Mouse (Mus musculus): ENCODE measurements around the gene 1700037H04Rik. TPM values are rescaled to one million over a fixed set of nuclear protein-coding genes. Genes with fewer than 3 reads are reported as not detected.

1700037H04Rik gene
- polyA plus RNA-seq, 1 experiment from 2014 or later = 84.8 TPM

DNA sequence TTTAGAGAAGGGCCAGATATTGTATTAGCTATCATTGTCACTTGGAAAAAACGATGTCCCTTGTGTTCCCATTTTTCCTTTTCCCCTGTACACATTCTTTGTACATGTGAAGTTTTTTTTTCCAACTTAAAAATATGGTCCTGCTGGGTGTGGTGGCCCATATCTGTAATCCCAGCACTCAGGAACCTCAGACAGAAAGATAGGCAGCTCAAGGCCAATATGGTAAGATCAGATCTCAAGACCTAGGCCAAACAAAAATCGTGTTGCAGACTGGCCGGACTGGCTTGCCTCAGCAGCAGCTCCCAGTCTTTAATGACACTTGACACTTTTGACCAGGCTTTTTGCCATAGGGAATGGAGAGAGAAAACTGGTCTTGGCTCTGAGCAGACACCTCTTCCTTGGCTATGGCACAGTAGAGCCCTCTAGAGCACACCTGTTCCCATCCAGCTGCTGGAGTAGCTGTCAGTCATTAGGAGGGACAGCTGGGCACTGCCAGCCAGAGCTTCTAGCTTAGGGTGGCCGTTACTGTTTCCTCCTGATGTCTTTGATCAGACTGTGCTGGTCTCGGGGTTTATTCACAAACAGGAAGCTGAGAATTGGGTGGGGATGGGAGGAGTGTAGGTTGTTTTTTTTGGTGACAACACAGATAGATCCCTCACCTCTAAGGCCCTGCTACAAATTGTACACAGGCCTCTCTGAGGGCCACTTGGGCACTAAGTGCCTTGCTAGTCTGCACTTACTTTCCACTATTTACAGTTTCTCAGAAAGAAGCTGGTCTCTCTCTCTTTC is 29.8 kb upstream of the 1700037H04Rik start:
- H3K4me2 ChIP-seq (ENCODE audit: low read length) = 0 out of 2 replicates have a peak overlapping the region, but pooled peaks have one; percentile 8
- DNase-seq (ENCODE audit: low spot score) (no peak), ATAC-seq (replicated peaks; ENCODE audit: low FRiP score, low read depth) (no peak)
- H3K9me3 ChIP-seq (replicated peaks; ENCODE audit: low read length) = no peaks in the 10 kb centered on the region
- no peak overlapping the region for H3K4me3 ChIP-seq (replicated peaks; ENCODE audit: low read depth, low read length)
- peaks cover 31% of the 10 kb centered on the region for H3K36me3 ChIP-seq (ENCODE audit: insufficient read depth, low read length)
- no peak overlapping the region for H3K9ac ChIP-seq (ENCODE audit: low read depth, low read length)
- peak overlapping the region; percentile 76 for H3K27ac ChIP-seq
- 40% methylated on average over 5 of the region's 5 CpGs for WGBS
- no peak for TF ChIP-seq CTCF (IDR thresholded peaks at IDR 0.05; ENCODE audit: low read depth)
- peaks cover 17% of the 10 kb centered on the region for H3K4me1 ChIP-seq (replicated peaks; ENCODE audit: insufficient read depth, low read length)
- H3K27me3 ChIP-seq (ENCODE audit: insufficient read depth, low read length) = no peaks in the 10 kb centered on the region

DNA sequence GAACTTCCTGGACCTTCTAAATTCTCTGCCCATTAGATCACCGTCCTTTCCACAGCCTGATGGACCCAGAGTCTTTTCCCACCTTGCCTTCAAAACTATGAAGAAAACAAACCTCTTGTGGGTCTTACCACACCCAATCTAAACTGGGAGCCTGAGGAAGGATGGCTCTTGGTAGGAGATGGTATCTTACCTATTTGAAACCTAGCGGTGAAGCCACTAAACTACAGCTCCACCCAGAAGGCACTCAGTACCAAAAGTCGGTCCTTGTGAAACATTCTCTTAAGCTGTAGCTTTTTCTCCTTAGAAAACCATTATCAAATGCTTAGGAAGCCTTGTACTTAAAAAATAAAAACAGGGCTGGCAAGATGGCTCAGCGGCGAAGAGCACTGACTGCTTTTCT is 28.4 kb upstream of the 1700037H04Rik start:
- Histone ChIP-seq H3K9ac (ENCODE audit: low read depth, low read length) (no peak overlapping the region), H3K9me3 (replicated peaks; ENCODE audit: low read length) (no peaks in the 10 kb centered on the region), H3K27ac (no peak overlapping the region), H3K36me3 (ENCODE audit: insufficient read depth, low read length) (peaks cover 18% of the 10 kb centered on the region), H3K27me3 (ENCODE audit: insufficient read depth, low read length) (no peaks in the 10 kb centered on the region), H3K4me2 (ENCODE audit: low read length) (peak overlapping the region; percentile 99; the same call in 1 of the 2 replicates), H3K4me3 (replicated peaks; ENCODE audit: low read depth, low read length) (no peak overlapping the region), H3K4me1 (replicated peaks; ENCODE audit: insufficient read depth, low read length) (peaks cover 17% of the 10 kb centered on the region)
- ATAC-seq (replicated peaks; ENCODE audit: low FRiP score, low read depth) = no peak
- no peak for TF ChIP-seq CTCF (IDR thresholded peaks at IDR 0.05; ENCODE audit: low read depth)
- 92% methylated on average over 5 of the region's 5 CpGs for WGBS
- no peak for DNase-seq (ENCODE audit: low spot score)

DNA sequence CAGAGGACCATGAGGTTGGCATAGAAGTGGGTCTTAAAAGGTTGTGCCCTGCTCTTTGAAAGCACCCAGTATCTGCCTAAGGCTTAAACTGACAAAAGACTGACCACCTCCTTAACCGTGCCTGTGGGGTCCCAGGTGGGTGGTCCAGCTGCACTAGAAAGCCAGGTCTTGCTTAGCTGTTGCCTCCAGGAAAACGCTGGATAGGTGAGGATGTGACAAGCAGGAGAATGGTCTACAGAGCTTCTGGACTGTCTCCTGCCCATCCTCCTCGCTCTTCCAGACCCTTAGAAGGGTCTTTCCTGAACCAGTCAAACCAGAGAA is 27.7 kb upstream of the 1700037H04Rik start:
- Histone ChIP-seq H3K4me3 (replicated peaks; ENCODE audit: low read depth, low read length) (peak overlapping the region; percentile 72), H3K9ac (ENCODE audit: low read depth, low read length) (peak overlapping the region; percentile 69), H3K27ac (peak overlapping the region; percentile 85), H3K27me3 (ENCODE audit: insufficient read depth, low read length) (no peaks in the 10 kb centered on the region), H3K4me1 (replicated peaks; ENCODE audit: insufficient read depth, low read length) (peaks cover 17% of the 10 kb centered on the region), H3K36me3 (ENCODE audit: insufficient read depth, low read length) (peaks cover 10% of the 10 kb centered on the region), H3K4me2 (ENCODE audit: low read length) (peak overlapping the region; percentile 99), H3K9me3 (replicated peaks; ENCODE audit: low read length) (no peaks in the 10 kb centered on the region)
- WGBS = 28% methylated on average over 3 of the region's 3 CpGs
- ATAC-seq (replicated peaks; ENCODE audit: low FRiP score, low read depth) = no peak
- no peak for TF ChIP-seq CTCF (IDR thresholded peaks at IDR 0.05; ENCODE audit: low read depth)
- no peak for DNase-seq (ENCODE audit: low spot score)

DNA sequence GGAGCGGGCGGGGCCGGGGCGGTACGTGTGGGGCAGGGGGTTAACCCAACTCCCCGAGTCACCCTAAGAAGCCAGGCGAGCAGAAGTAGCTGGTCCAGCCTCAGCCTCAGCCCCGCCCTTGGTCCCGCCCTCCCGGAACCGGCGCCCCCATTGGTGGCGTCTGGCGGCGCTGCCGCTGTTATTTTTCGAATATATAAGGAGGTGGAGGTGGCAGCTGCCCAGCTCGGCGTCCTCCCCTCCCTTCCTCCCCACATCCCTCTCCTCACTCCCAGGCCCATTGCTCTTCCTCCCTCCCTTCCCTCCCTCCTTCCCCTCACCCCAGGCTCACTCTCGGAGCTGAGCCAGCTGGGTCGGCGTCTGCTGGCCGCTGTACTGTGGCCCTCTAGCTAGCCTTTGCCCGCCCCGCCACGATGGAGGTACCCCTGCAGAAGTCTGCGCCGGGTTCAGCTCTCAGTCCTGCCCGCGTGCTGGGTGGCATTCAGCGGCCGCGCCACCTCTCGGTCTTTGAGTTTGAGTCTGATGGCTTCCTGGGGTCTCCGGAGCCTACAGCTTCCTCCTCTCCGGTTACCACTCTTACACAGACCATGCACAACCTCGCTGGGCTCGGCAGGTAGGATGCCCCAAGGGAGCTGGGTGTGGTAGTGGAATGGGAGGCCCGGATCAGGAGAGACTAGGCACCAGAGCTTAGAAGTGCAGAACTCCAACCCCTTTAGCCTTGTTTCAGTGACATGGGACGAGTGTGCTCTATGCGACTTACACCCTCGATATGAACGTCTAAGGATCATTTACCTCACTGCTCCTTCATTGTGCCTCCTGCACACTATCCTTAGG is 27.1 kb upstream of the 1700037H04Rik start, which contains the start of the genes Cdc25b and Spef1:
TSS of gene Cdc25b (plus strand) at position 179 of the 831 bp plus-strand sequence.
TSS of gene Spef1 (minus strand) at position 512 of the 831 bp plus-strand sequence.
- peaks cover 6% of the 10 kb centered on the region; the same call in 1 of the 2 replicates for H3K36me3 ChIP-seq (ENCODE audit: insufficient read depth, low read length)
- H3K27me3 ChIP-seq (ENCODE audit: insufficient read depth, low read length) = no peaks in the 10 kb centered on the region
- TF ChIP-seq CTCF (IDR thresholded peaks at IDR 0.05; ENCODE audit: low read depth) = peak; percentile 34; the same call in 1 of the 2 replicates
- no peaks in the 10 kb centered on the region for H3K9me3 ChIP-seq (replicated peaks; ENCODE audit: low read length)
- H3K4me3 ChIP-seq (replicated peaks; ENCODE audit: low read depth, low read length) = peak within 1 kb of the TSS; percentile 72
- peak within 1 kb of the TSS; percentile 85 for H3K27ac ChIP-seq
- peak within 1 kb of the TSS; percentile 99 for H3K4me2 ChIP-seq (ENCODE audit: low read length)
- DNase-seq (ENCODE audit: low spot score) (peak; percentile 92), ATAC-seq (replicated peaks; ENCODE audit: low FRiP score, low read depth) (peak; percentile 85)
- H3K9ac ChIP-seq (ENCODE audit: low read depth, low read length) = peak within 1 kb of the TSS; percentile 69
- WGBS = under 1% methylated on average over 43 of the region's 43 CpGs
- peaks cover 17% of the 10 kb centered on the region for H3K4me1 ChIP-seq (replicated peaks; ENCODE audit: insufficient read depth, low read length)

DNA sequence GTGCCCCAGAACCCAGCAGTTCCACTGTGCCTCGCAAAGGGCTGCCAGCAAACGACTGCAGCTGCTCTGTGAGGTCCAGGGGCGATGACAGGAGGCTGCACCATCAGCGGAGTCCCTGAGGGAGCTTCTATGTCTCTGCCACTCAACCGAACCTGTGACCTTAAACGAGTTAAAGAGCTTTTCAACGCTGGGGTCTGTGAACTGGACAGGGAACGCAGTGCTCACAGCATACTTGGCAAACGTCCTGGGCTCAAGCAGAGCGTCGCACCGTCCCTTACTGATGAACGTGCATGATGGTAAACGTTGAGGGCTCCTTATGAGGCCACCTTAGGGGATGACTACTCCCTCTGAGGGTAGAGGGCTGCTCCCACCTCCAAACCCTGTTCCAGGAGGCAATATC is 26.5 kb upstream of the 1700037H04Rik start:
- Histone ChIP-seq H3K36me3 (ENCODE audit: insufficient read depth, low read length) (no peaks in the 10 kb centered on the region), H3K9me3 (replicated peaks; ENCODE audit: low read length) (no peaks in the 10 kb centered on the region), H3K4me2 (ENCODE audit: low read length) (peak overlapping the region; percentile 99), H3K9ac (ENCODE audit: low read depth, low read length) (peak overlapping the region; percentile 40; the same call in 1 of the 2 replicates), H3K27ac (peak overlapping the region; percentile 85; the same call in 1 of the 2 replicates), H3K4me1 (replicated peaks; ENCODE audit: insufficient read depth, low read length) (peaks cover 17% of the 10 kb centered on the region), H3K27me3 (ENCODE audit: insufficient read depth, low read length) (no peaks in the 10 kb centered on the region), H3K4me3 (replicated peaks; ENCODE audit: low read depth, low read length) (peak overlapping the region; percentile 72)
- DNase-seq (ENCODE audit: low spot score) = no peak
- ATAC-seq (replicated peaks; ENCODE audit: low FRiP score, low read depth) = no peak
- no peak for TF ChIP-seq CTCF (IDR thresholded peaks at IDR 0.05; ENCODE audit: low read depth)
- 2% methylated on average over 14 of the region's 14 CpGs for WGBS

DNA sequence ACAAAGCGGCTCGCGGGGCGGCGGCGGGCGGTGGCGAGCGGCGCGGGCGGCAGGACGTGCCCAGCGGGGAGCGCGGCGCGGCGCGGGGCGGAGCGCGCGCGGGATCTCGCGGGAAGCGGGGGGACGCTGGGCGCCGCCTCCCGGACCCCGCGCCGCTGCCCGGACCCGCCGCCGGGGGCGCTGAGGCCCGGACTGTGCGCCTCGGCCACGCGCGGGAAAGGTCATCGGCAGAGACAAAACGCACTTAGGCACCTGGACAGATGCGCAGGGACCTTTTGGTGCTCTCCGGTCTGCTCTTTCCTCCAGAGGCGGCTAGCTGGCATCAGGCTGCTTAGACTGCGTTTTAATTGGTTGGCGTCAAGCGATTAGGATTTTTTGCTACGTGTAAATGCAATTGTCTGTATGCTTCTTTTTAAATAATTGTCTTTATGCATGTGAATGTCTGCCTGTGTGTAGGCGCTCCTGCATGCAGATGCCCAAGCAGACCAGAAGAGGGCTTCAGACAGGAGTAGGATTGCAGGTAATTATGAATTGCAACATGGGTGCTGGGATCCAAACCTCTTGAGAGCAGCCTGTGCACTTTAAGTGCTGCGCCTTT is 20.2 kb upstream of the 1700037H04Rik start, which contains the start of gene Cenpb:
TSS of gene Cenpb (minus strand) at position 78 of the 598 bp plus-strand sequence.
- ATAC-seq (replicated peaks; ENCODE audit: low FRiP score, low read depth) = peak; percentile 79
- peak within 1 kb of the TSS; percentile 96 for H3K4me2 ChIP-seq (ENCODE audit: low read length)
- H3K9me3 ChIP-seq (replicated peaks; ENCODE audit: low read length) = no peaks in the 10 kb centered on the region
- peak; percentile 51 for TF ChIP-seq CTCF (IDR thresholded peaks at IDR 0.05; ENCODE audit: low read depth)
- H3K27me3 ChIP-seq (ENCODE audit: insufficient read depth, low read length) = no peaks in the 10 kb centered on the region
- H3K4me3 ChIP-seq (replicated peaks; ENCODE audit: low read depth, low read length) = peak within 1 kb of the TSS; percentile 69
- peak; percentile 85 for DNase-seq (ENCODE audit: low spot score)
- peak within 1 kb of the TSS; percentile 98 for H3K9ac ChIP-seq (ENCODE audit: low read depth, low read length)
- 5% methylated on average over 29 of the region's 57 CpGs for WGBS
- peaks cover 33% of the 10 kb centered on the region for H3K4me1 ChIP-seq (replicated peaks; ENCODE audit: insufficient read depth, low read length)
- H3K27ac ChIP-seq = peak within 1 kb of the TSS; percentile 97
- no peaks in the 10 kb centered on the region for H3K36me3 ChIP-seq (ENCODE audit: insufficient read depth, low read length)
